Mouse (Mus musculus) T-helper 17 cell (primary cell): ENCODE results near the gene Mmachc.

Experiments
- in situ Hi-C, 2 experiments: fragments of 300-600 bp; cut with MboI, MseI; formaldehyde crosslinking; loops; 1 replicate in 1 of 2; 2 replicates in 1 of 2; pipeline ENCODE4 v1.15.1; 2025; ENCODE audit warnings: high pct_unique_total_duplicates in 2 of 2

Gene Mmachc

DNA sequence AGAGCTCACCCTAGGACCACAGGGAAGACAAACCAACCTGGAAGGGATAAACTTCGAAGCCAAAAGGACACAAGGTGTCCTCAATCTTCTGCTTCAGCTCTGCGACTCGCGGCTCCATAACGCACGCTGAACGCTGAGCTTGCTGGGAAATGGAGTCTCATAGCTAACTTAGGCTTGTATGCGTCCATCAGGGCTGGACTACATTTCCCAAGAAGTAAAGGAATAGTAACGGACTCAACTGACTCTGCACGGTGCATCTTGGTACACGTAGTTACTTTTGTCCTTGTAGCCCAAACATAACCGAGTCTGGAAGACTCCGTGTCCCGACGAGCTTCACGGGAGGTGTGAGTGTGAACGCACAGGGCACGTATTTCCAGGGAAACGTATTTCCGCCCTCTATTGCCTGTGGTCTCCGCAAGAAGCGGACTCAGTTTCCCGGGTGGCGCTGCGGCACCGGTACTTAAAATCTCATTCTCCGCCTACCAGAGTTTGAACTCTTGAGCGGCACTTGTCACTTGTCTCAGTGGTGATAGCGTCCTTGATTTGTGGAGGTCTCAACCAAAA lies at the start of gene Mmachc, which contains the start of gene Ccdc163:
Gene Mmachc (minus strand): TSS at position 206 of the 564 bp plus-strand sequence.
Gene Ccdc163 (plus strand): TSS at position 309 of the 564 bp plus-strand sequence.
- in situ Hi-C loops = no loop called here

DNA sequence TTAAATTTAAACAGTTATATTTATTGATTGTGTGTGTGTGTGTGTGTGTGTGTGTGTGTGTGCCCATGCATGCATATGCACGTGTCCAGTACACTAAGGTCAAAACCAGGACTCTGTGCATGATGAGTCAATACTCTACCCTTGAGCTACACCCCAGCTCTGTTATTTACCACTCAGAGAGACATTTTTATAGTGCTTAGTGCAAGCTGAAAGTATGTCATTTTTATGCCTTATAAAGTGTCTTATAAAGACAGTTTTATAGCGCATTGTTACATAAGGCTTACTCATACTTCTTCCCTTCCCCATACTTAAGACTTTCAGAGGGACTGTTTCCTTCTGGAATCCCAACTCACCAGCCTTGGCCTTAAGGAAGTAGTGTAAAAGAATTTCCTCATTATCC lies 41.5 kb upstream of the Mmachc start:
- in situ Hi-C loops = no loop called here

DNA sequence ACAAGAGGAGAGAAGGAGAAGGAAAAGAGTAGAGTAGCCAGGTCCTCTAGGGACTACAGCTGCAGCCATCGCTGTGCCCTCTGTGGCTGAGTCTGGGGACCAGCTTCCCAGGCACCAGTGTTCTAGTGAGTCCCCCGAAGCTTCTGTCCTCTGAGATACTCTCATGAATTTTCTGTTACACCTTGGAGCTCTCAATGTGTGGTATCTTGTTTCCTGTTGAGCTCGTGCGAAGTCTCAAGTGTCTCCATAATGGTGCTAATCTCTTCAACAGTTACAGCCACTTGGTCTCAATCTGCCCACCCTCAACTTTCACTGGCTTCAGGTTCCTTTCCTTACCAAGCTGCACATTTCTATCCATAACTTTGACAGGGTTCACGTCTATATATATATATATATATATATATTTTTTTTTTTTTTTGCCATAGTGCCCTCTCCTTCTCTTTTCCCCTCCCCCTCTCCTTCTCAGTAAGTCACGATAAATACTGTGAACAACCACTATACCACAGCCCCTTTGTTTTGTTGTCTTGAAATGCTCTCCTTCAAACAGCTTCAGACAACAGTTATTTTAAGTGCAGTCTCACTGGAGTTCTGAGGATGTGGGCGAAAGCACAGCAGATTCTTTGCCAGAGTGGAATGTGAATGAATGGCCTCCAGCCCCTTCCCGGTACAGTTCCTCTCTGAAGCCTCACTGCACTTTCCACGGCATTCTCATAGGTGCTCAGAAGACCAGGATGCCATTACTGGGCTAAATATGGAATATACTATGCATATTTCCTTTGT lies 31.0 kb upstream of the Mmachc start:
- in situ Hi-C loops = no loop called here

DNA sequence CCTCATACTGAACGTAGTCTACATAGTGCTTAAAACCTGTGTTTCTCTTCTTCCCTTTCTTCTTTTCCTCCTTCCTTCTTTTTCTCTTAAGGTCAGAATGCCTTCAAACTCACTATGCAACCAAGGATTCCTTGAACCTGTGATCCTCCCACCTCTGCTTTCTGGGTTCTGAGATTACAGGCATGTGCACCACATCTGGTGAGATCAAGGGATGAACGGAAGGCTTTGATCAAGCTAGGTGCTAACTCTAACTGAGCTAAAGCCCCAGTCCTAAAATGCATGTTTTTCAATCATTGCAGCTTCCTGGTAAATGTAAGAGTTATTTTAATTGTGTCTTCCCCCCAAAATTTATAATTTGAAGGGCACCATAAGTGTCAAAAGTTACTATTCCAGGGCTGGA lies 26.8 kb upstream of the Mmachc start:
- in situ Hi-C loops = no loop called here

DNA sequence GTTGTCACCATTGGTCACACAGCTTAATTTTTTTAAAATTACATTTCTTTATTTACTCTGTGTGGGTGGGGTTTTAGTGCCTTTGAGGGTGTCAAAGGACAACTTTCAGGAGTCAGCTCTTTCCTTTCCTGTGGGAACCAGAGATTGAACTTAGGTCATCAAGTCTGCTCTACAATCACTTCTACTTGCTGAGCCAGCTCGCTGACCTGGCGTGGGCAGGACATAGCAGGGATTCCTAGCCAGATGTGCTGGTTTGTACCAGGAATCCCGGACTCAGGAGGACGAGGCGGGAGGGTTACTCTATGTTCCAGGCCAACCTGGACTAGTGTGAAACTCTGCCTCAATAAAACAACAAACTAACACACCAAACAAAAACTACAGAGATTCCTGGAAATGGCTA lies 24.1 kb upstream of the Mmachc start:
- in situ Hi-C loops = no loop called here

DNA sequence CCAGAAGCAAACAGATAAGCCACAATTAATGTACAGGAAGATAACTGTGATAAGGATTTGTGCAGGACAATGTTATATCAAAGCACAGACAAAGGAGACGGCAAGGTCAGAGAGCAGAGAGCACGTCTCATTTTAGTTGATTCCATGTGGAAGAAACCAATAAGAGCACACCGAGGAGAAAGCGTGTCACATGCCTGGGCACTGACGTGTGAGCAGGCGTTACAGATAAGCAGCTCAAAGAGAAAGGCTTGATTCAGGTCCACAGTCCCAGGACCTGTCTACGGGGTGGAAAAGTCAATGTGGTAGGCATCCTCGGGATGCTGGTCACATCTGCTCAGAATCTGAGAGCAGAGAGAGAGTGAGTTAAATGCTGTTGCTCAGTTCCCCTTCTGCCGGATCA lies 22.9 kb upstream of the Mmachc start:
- in situ Hi-C loops = no loop called here

DNA sequence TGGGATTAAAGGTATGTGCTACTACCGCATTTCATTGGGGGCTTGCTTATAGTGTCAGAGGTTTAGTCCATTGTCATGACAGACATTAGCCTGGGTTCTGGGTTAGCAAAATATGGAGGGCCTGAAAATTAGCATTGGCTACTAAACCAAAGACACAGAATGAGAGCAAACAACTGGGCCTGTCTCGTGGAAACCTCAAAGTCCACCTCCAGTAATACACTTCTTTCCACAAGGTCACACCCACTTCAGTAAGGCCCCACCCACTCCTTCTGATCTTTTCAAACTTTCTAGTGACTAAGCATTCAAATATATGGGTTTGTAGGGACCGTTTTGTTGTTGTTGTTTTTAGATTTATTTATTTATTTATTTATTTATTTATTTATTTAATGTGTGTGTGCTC lies 21.3 kb upstream of the Mmachc start:
- in situ Hi-C loops = no loop called here

DNA sequence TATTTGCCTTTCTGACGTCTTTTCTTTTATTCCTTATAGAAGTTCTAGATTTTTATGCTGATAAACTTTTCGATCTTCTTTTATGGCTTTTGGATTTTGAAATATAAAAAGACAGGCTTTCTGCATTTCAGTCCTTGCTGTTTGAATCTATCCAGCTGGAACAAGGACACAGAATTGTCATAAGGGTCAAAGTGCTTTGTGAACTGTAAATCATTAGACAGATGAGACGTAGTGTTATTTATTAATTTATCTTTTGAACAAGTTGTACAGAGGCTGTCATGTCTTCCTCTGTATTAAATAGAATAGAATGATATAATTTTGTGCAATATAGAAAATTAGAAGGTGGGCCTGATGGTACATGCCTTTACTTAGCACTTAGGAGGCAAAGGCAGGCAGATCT lies 19.2 kb upstream of the Mmachc start:
- in situ Hi-C loops = no loop called here

DNA sequence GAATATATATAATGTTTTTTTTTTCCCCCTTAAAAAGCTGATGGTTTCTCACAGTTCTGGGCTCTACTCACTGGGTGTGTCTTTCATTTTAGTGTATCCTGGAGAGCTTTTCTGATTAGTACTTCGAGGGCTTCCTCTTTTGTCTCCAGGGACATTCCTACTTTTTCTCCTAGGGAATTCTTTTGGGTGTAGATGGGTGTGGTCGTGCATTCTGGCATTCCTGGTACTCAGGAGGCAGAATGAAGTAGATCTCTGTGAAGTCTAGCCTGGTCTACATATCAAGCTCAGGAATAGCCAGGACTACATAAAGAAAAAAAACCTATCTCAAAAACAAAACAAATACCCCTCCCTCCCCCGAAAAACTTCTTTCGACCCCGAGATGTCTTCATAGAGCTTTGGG lies 17.2 kb upstream of the Mmachc start:
- in situ Hi-C loops = no loop called here

DNA sequence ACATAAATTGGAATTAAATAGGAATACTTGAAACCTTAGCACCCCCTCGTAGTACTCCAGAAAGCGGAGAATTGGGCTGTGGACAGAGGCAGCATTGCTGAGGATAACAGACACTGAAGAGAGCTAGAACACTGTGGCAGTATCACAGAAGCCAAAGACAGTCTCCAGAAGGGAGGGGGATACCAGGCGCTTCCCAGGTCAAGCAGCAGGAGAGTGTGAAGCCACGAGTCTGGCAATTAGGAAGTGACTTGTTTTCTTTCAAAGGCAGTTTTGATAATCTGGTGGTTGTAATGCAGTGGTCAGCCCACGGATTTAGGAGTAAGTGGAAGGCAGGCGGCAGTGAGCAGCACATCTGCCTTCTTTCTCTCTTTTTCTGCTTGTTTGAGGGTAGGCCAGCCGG lies 14.0 kb upstream of the Mmachc start:
- in situ Hi-C loops = no loop called here

DNA sequence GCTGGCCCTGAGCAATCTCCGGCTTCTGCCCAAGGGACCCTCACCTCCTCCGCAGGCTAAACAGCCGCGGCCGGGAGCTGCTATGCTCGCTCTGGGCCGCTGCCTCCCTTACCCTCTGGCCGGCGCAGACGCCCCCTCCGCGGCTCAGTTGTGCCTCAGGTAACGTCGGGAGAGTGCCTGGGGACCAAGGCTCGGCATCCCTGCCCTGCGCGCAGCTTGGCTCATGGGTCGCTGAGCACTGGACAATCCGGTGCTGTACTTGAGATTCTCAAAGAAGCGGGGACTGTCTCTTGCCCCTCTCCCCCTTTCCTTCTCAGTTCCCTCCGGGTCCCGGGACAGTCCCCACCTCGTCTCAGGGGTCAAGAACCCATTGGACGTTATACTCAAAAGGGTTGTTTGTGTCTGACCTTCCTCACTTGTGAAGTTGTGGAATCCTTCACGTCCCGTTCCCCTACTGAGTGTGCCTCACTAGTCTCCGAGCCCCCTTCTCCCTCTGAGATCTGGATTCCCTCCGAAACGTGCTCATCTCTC lies 13.0 kb upstream of the Mmachc start:
- in situ Hi-C loops = no loop called here

DNA sequence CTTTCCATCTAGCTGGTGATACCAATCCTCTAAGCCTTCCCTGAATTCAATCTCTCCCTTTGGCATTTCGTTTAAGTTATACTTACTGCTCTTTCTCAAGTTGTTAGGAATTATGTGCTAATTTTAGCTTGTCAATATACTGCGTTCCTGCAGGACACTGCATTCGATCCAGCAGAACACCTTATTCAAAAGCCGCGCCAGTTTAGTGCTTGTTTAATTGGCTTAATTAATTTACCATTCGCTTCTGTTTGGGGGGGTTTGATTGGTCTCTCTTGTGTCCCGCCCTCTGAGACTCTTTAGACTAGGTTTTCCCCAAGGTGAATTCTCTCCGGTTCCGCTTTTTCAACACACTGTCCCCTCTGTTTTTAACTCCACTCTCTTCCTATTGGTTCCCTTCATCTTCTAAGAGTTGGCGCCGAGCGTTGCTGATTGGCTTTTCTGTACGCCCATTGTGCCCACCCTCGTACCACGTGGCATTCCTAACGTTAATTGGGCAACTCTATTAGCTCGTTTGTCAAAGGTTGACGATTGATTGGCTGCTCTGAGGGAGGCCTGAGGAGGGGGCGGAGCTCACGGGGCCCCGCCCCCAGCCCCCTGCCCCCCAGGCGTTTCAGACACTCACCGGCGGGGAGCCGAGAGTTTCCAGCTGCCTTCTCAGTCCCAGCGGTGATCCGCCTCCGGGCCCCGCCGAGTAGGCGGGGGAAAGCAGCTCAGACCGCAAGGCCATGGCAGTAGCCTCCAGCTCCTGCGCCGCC lies 12.3 kb upstream of the Mmachc start, which contains the start of gene Tesk2:
Gene Tesk2 (plus strand): TSS at position 606 of the 755 bp plus-strand sequence.
- in situ Hi-C loops = no loop called here

DNA sequence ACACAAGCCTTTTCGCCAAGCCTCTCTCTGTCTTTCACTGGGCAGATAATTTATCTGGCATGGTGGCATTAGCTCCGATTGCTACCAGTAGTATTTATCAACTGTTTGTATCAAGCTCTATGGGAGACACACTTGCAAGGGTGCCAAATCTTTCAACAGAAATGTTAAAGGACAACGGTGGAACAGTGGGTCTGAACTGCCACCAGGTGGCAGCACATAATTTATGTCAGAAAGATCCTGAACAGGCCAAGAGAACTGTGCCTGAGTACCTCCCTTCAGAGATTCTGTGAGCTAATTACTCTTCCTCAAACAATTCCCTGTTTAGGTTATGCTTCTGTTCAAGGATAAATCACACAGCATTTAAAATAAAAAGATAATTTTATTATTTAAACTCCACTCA lies 11.2 kb upstream of the Mmachc start:
- in situ Hi-C loops = loop anchor here (5.0 kb wide), 1 partner anchor 68 kb away; no protein-coding TSS in a partner anchor

DNA sequence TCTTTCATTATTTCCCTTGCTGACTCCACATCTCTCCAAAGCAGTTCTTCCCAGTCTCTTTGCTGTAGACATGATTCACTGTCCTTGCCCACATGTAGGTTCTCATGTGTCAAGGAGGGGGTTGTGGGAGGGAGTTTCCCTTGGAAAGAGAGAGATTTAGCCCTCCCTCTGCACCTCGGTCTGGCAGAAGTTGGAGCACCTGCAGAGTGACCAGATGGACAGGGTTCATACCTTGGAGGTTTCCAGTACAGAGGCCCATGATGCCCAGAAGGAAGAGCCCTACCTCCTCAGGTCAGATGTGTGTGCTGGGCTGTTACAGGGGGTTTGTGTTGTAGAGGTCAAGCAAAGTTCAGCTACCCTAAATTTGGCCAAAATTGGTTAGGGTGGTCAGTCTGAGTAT lies 4.3 kb upstream of the Mmachc start:
- in situ Hi-C loops = no loop called here

DNA sequence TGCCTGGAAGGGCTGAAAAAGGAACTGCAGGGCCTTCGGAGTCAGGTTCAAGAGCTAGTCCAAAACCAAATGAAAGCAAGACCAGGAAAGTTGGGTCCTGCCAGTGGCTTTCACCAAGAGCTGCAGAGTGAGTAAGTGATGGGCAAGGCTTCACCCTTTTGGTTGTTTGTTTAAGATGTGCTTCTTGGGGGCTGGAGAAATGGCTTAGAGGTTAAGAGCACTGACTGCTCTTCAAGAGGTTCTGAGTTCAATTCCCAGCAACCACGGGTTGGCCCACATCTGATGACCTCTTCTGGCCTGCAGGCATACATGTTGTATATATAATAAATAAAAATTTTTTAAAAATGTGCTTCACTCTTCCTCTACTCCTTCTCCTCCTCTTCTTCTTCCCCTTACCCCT lies 1.9 kb upstream of the Mmachc start:
- in situ Hi-C loops = no loop called here

DNA sequence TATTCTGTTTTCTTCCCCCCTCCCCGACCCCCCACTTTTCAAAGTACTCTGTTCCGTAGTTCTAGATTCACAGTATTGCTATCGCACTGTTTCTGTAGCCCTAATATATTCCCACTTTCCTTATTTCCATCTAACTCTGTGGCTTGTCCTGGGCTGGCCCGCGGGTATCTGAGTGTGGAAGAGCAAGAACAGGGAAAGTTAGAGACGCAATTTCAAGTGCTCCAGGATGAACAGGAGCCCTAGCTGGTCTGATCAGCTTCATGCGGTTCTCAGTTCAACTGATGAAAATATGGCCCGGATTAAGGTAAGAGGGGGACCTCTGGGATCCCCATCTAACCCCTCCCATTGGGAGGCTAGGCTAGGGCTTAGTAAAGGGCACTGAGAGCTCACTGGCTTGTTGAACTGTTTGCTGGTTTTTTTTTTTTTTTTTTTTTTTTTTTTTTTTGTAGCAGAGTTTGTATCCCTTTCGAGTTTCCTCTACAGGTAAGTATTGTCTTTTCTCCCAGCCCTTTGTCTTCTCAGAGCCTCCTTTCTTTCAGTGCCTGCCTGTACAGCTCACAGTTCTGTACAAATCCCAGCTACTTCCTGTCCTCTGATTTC lies 685 bp upstream of the Mmachc start:
- in situ Hi-C loops = no loop called here

DNA sequence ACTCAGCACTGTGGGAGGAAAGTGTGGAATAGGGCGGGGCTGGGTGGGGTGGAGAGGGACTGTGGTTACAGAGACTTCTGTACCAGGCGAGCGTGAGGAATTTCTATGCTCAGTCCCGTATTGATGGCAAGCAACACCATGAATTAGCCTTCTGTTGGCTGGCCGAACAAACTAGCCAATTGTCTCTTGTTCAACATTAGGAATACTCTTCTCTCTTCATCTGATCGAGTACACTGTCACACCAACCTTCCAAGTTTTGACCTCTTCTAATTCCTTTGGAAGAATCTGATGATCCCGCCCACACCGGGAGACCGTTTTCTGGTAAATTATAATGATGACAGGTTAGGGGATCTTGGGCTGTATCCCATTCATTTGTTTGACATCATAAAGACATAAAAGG lies 540 bp downstream of the Mmachc start:
- in situ Hi-C loops = no loop called here

DNA sequence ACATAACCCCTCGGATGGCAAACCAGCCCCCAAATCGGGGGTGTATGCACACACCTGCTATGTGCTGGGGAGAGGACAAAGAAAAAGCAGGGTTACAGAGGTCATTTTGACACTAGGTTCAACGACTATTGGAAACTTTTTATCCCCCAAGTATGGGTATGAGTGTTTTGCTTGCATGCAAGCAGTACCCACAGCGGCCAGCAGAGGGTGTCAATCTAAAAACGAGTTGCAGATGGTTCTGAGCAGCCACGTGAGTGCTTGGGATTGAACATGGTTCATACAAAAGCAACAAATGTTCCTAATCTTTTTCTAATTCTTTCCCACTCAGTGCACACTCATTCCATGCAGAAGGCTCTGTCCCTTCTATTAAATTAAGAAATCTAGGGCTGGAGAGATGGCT lies 4.4 kb downstream of the Mmachc start:
- in situ Hi-C loops = no loop called here

DNA sequence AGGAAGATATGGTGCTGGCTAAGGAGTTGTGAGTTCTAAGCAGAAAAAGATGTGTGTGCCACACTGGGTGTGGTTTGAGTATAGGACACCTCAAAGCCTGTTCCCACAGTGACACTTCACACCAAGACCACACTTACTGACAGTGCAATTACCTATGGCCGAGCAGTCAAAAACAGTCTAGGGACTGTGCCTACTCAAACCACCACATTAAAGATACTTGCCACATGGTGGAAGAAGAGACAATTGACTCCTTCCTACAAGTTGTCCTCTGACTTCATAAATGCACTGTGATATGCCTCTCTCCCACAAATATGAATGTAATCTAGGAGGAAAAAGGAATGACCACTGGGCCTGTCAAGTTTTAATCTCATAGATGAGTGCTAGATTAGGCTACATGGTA lies 7.2 kb downstream of the Mmachc start:
- in situ Hi-C loops = no loop called here

DNA sequence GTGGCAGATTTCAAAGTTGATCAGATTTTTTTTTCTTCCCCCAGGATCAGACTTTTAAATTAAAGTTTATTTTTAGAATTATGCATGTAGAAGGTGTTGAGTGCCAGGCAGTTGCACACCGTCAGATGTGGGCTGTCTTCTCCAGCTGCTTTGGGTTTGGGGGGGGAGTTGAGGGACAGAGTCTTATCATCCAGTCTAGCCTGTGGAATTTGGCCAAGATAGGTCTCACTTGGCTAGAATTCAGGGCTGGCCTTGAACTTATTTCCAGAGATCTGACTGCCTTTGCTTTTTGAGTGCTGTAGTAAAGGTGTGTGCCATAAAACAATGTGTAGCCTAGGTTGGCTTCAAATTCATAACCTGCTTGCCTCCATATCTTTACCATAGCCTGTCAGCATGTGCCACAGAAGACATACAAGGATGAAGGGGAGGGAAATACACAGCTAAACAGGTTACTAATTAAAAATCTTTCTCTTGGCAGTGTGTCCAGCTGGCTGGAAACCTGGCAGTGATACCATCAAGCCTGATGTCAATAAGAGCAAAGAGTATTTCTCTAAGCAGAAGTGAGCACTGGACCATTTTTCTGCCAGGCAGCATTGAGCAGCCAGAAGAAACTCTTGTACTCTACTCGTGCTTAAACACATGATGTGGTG lies 9.4 kb downstream of the Mmachc start:
- in situ Hi-C loops = loop anchor here in 1 of 2 experiments (10.0 kb wide), 1 partner anchor 476 kb away; no protein-coding TSS in a partner anchor

DNA sequence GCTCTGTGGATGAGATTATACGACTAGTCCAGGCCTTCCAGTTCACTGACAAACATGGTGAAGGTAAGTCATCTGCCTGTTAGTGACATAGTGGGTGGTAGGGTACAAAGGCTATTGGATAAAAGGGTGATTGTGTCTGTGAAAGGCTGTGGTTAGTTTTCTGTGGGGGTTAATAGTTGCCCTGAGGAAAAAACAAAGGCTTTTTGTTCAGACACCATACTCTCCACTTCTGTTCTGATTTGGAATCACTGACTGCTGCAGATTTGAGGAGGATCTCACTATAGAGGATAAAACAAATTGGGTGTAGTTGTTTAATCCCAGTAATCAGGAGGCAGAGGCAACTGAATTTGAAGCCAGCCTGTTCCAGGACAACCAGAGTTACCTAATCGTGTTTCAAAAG lies 14.4 kb downstream of the Mmachc start:
- in situ Hi-C loops = loop anchor here in 1 of 2 experiments (10.0 kb wide), 1 partner anchor 481 kb away; no protein-coding TSS in a partner anchor
